Mouse (Mus musculus) layer of hippocampus, adult 9-10 months (tissue): Measurements from ENCODE around the gene Hyou1.
"Not testable (repeated sequence)": the region's sequence is repeated elsewhere in the genome, so short reads cannot be mapped to it uniquely, and the experiment has no call there.

Experiments used
- DNase-seq: peaks from one replicate; pipeline ENCODE4 v3.0.0; 2022; ENCODE audit warnings: low spot score

The Hyou1 gene

DNA sequence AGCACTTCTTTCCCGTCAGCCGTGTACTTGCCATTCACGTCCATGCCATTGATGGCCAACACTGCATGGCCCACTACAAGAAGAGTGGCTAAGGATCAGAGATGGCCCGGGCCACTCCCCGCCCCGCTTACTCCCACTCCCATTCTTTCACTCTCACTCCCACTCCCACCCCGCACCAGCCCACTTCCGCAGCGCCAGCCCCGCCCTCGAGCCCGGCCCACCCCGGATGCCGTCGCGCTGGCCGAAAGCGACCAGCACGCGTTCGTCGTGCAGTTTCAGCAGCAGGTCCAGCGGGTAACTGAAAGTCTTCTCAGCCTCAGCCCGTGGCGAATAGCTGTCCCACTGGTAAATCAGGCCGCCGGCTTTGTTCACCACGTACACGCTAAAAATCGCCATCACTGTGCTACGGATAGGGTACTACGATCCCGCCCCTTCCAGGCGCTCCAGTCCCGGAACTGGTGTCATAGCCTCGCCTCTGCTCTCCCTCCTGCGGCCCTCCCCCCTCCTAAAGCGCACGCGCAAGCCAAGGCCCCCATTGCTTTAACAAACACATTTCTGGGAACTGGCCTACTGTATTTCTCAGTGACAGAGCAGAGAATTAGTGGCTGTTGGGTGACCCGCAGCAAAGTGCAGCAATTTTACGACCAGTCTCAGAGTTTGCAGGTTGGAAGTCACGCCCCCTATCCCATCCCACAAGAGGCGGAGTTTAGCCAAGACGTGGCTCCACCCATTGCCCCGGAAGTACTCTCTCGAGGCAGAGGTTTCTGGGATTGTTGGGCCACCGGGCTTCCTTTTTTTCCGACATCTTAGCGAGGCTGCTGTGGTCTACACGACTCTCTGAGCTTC lies 27.8 kb downstream of the Hyou1 start, which contains the start of the genes Rps25 and Trappc4:
TSS of gene Rps25 (plus strand) at position 234 of the 846 bp plus-strand sequence.
TSS of gene Trappc4 (minus strand) at position 695 of the 846 bp plus-strand sequence.
- peak; percentile 90 for DNase-seq

GRCm38 (mm10) chr9:44407752-44408097 lies 28.4 kb downstream of the Hyou1 start:
- no peak for DNase-seq

DNA sequence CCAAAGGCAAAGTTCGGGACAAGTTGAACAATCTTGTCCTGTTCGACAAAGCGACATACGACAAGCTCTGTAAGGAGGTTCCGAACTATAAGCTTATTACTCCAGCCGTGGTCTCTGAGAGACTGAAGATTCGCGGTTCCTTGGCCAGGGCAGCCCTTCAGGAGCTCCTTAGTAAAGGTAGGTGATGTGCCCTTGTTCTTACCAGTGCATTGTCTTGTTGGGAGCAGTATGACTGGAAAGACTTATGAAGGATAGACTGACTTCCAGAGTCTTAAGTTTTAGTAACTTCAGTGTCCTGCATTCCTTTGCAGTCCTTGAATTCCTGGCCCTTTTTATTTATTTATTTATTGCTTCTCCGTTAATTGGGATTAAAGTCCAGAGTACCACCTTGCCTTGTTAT lies 29.4 kb downstream of the Hyou1 start:
- not testable (repeated sequence) for DNase-seq

GRCm38 (mm10) chr9:44410647-44411336 lies 31.5 kb downstream of the Hyou1 start:
- DNase-seq = no peak

GRCm38 (mm10) chr9:44411601-44412130 lies 32.4 kb downstream of the Hyou1 start:
- DNase-seq = no peak

- no peak for DNase-seq
These were observed 33.0 kb downstream of the Hyou1 start for GRCm38 (mm10) chr9:44412306-44412705.

DNA sequence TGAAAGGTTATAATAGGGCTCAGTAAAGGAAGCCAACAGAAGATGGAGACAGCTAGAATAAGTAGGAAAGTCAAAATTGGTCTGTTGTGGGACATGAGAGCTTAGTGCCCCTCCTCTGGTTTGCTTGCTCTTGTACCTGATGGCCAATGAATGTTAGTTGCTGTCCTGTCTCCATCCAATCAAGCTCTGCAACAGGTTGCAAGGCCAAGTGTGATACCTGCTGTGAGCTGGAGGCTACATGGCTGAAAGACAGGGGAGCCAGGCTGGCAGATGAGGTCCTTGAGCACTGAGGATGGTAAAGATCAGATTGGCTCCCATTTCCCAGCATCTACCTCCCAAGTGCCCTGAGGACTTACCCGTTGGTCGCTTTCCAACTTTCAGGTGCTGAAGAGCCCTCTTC lies 33.5 kb downstream of the Hyou1 start:
- DNase-seq = no peak

GRCm38 (mm10) chr9:44417156-44417891 lies 38.0 kb downstream of the Hyou1 start:
- DNase-seq = no peak

DNA sequence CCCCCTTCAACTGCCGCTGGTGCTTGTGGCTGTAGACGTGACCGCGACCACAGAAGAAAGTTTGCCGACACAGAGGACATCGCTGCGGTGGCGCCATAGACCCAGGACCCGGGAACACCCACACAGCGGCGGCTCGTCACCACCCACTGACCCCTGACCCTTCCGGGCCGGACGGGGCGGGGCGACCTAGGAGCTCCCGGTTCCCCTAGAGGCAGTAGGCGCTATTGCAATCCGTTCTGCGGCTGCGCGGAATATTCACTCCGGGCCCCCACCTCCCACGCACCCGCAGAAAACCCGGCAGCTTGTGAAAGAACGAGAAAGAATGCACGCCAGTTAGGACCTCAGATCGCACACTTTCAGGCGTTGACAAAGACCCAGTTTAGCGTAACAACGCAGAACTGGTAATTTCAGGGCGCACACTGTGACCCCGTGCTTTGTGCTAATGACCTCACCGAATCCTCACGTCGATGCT lies 38.6 kb downstream of the Hyou1 start:
- DNase-seq = peak; percentile 94

DNA sequence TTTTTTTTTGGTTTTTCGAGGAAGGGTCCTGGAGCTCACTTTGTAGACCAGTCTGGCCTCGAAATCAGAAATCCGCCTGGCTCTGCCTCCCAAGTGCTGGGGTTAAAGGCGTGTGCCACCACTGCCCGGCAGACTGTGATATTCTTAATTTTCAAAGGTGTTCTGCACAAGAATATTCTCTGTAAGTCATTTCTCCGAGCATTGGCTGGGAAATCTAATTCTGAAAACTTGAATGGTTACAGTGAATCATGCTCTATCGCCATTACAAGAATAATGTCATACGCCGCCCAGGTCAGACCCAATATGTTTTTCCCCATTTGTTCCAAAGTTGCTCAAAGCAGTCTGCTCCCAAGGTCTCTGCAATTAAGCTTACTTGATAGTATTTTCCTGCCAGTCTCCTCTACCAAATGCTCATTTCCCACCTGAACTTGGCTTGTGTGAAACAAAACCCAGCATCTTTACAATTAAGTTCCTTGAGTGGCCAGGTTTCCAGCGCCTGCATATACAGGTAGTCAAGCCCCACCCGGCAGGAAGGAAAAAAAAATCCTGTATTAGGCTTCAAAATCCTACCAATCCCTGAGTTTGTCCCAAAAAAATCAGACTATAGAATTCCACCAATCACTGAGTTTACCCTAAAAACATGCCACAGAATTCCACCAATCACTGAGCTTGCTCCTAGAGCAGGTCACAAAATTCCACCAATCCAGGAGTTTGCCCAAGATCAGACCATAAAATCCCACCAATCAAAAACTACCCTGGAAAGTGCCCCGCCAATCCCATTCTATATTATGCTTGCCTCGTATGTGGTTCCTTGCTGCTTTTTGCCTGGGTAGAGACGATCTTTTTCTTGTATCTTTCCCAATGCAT lies 39.5 kb downstream of the Hyou1 start, which contains the start of gene Ccdc84:
TSS of gene Ccdc84 (minus strand) at position 51 of the 867 bp plus-strand sequence.
- no peak for DNase-seq

- DNase-seq = not testable (repeated sequence)
These were observed 40.4 kb downstream of the Hyou1 start for GRCm38 (mm10) chr9:44419730-44420129.

DNA sequence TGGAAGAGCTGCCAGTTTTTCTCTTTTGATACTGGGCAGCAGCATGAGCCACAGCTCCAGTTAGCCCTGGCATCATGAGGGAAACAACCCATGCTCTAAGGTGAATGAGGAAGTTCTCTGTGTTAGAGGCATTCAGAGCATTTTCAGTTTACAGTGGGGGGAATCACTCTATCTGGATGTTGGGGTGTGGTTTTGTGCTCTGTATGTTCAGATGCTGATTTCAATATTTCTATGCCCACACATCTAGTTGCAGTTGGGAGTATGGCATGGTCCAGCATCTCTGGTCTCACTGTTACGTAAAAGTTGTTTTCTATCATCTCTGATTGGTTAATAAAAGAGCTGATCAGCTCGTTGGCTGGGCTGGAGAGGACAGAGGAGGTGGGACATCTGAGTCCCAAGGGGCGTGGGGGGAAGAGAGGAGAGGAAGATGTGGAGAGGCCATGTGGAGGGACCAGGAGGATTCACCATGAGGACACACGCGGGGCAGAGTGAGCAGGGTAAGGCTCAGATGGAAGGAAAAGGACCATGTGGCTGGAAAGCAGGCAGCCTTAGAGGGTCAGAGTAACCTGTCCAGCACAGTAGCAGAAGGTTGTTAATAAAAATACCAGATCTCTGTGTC lies 41.1 kb downstream of the Hyou1 start:
- no peak for DNase-seq

GRCm38 (mm10) chr9:44423576-44423975 lies 44.3 kb downstream of the Hyou1 start:
- DNase-seq = no peak

DNA sequence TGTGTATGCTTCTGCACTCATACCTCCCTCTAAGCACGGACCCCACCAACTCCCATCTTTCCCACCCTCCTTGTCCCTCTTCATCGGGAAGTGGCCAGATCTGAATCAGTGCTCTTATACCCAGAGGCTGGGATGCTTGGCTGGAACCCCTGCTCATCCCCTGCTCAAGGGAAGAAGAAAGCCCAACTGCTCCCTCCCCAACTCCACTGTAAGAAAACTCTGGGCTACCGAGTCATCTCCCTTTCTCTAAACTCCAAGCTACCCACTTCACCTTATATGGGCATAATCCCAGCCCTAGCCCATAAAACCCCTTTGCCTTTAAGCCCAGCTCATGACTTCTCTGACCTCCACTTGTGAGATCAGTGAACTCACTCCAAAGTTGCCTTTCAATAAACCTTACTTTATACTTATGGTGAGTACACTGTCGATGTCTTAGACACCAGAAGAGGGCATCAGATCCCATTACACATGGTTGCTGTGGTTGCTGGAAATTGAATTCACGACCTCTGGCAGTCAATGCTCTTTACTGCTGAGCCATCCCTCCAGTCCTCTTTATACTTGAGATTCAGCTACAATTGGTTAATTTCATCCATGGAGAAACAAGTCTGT lies 53.4 kb downstream of the Hyou1 start:
- DNase-seq = no peak

DNA sequence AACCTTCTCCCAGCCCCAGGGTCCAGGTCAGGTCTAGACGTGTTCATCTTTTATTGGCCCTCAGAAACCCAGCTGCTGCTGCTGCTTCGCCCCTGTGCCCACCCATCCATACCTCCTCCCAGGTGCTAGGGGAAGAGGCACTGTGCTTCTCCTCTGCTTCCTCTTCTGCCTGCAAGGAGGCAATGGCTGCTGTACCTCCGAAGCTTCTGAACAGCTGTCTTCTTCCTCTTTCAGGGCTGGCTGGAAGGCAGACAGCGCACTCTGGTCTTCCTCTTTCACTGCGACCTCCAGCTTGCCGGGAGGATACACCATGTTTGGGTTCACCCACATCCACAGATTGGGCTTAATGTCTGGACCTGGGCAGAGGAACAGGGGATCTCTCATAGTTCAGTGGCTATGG lies 56.5 kb downstream of the Hyou1 start:
- no peak for DNase-seq

- DNase-seq = no peak
These were observed 61.7 kb downstream of the Hyou1 start, which contains the start of gene Foxr1 for GRCm38 (mm10) chr9:44440961-44441360. TSS of gene Foxr1 (minus strand) at chr9:44441136.
